Mouse (Mus musculus): Measurements from ENCODE around the gene Spire2.

Spire2 gene

DNA sequence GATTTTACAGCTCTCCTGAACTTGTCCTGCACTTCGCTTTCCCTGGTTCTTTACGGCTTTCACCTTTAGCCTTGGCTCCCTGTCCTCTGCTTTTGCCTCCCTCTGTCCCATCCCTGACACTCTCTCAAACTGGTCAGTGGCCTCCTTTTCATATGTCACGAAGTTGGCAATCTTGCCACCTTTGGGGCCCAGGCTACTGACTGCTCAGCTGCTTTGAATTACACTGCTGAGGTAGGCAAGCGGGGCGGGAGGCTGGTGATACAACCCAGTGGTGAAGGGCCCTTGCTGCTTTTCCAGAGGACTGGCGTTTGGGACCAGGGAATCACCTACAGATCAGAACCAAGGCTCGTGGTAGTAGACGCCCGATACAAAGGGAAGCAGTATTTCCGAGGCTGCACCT lies 43.2 kb downstream of the Spire2 start:
- DNase-seq (ENCODE audit: extremely low spot score, low read depth, low spot score): no peak

- DNase-seq (ENCODE audit: extremely low spot score, low read depth, low spot score): no peak
Observed at GRCm38 (mm10) chr8:123376106-123376505, 43.6 kb downstream of the Spire2 start.

GRCm38 (mm10) chr8:123381711-123382110 lies 49.2 kb downstream of the Spire2 start:
- no peak for DNase-seq (ENCODE audit: extremely low spot score, low read depth, low spot score)

DNA sequence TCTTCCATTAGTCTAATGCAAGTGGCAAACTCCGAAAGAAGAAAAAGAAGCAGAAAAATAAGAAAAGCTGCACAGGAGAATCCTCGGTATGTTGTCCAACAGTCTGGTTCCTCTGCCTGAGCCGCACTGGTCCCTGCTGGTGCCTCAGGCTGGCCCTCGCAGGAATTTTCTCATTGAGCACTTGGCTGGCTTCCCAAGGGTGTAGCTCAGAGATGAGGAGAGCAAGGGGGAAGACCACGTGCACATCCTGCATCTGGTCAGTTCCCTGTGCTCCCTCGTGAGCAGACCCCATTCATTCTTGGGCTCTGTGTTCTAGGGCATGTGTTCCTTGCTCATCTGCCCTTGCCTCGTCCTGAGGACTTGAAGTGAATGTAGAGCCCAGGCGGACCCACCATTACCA lies 50.0 kb downstream of the Spire2 start:
- no peak for DNase-seq (ENCODE audit: extremely low spot score, low read depth, low spot score)

DNA sequence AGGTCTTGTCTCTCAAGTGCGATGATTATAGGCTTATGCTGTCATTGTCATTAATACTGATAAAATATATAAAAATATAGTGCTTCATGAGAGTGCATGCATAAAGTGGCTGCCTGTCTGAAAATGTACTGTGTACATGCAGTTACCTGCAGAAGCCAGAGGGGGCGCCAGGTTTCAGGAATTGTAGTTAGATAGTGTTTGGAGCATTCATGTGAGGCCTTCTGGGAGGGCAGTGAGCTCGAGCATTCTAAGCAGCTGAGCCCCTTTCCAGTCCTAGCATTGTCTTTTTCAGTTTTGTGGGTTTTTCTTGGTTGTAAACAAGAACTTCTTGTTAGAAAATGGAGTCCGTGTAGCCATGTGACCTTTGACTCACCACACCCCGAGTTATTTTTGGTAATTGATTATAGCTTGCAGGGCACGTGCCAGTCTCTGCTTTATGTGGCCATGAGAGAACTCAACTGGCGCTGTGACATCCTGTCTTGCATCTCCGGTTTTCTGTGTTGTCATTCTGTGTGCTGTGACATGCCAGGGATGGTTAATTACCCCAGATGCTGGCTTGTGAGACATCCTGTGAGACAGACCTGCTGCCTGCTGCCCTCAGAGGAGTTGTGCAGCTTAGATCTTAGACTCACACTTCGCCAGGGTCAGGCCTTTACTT lies 52.5 kb downstream of the Spire2 start:
- DNase-seq (ENCODE audit: extremely low spot score, low read depth, low spot score): no peak

GRCm38 (mm10) chr8:123387041-123387440 lies 54.5 kb downstream of the Spire2 start:
- DNase-seq (ENCODE audit: extremely low spot score, low read depth, low spot score): no peak

GRCm38 (mm10) chr8:123387801-123388200 lies 55.3 kb downstream of the Spire2 start:
- no peak for DNase-seq (ENCODE audit: extremely low spot score, low read depth, low spot score)

GRCm38 (mm10) chr8:123389026-123389425 lies 56.5 kb downstream of the Spire2 start:
- no peak for DNase-seq (ENCODE audit: extremely low spot score, low read depth, low spot score)

- no peak for DNase-seq (ENCODE audit: extremely low spot score, low read depth, low spot score)
Observed at GRCm38 (mm10) chr8:123398308-123398707, 65.8 kb downstream of the Spire2 start.

DNA sequence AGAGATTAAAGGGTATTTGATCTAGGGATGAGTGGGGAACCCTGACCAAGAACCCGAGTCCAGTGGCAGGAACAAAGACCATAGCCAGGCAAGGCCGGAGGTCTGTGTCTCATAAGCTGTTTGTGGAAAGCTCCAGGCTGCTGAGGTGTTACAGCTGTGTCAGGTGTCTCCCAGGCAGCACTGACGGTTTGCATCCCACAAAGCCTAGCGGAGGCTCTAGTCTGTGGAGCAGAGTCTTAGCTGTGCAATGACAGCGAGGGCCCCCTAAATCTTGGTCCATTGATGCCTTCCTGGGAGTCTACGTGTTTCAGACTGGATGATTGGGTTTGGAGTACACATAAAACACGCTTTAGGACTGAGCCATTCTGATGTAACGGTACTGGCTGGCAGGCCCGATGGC lies 69.4 kb downstream of the Spire2 start:
- no peak for DNase-seq (ENCODE audit: extremely low spot score, low read depth, low spot score)

GRCm38 (mm10) chr8:123402730-123403326 lies 70.3 kb downstream of the Spire2 start:
- DNase-seq (ENCODE audit: extremely low spot score, low read depth, low spot score): no peak

DNA sequence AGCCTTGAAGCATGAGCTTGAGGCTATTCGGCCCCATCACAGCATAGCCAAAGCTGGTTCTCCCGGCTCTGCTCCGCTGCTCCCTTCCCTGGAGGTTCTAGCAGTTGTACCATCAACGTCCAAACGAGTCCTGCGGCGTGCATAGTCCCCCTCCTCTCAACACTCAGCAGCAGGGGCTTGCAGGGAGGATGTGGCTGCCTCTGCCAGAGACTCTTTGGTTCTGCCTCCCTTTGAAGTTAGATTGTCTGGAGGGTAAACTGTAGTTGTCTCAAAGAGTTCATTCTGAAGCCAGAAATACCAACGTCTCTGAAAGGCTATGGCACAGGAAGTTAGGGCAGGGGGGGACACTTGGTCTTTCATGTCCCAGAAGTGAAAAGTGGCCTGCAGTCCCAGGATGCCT lies 72.0 kb downstream of the Spire2 start:
- no peak for DNase-seq (ENCODE audit: extremely low spot score, low read depth, low spot score)

- DNase-seq (ENCODE audit: extremely low spot score, low read depth, low spot score): no peak
Observed at GRCm38 (mm10) chr8:123406786-123407185, 74.3 kb downstream of the Spire2 start, which contains the start of gene Mc1r. Gene Mc1r (plus strand): TSS chr8:123407107.

DNA sequence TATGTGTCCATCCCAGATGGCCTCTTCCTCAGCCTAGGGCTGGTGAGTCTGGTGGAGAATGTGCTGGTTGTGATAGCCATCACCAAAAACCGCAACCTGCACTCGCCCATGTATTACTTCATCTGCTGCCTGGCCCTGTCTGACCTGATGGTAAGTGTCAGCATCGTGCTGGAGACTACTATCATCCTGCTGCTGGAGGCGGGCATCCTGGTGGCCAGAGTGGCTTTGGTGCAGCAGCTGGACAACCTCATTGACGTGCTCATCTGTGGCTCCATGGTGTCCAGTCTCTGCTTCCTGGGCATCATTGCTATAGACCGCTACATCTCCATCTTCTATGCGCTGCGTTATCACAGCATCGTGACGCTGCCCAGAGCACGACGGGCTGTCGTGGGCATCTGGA lies 75.1 kb downstream of the Spire2 start:
- DNase-seq (ENCODE audit: extremely low spot score, low read depth, low spot score): no peak

GRCm38 (mm10) chr8:123408586-123409544 lies 76.4 kb downstream of the Spire2 start:
- DNase-seq (ENCODE audit: extremely low spot score, low read depth, low spot score): no peak

DNA sequence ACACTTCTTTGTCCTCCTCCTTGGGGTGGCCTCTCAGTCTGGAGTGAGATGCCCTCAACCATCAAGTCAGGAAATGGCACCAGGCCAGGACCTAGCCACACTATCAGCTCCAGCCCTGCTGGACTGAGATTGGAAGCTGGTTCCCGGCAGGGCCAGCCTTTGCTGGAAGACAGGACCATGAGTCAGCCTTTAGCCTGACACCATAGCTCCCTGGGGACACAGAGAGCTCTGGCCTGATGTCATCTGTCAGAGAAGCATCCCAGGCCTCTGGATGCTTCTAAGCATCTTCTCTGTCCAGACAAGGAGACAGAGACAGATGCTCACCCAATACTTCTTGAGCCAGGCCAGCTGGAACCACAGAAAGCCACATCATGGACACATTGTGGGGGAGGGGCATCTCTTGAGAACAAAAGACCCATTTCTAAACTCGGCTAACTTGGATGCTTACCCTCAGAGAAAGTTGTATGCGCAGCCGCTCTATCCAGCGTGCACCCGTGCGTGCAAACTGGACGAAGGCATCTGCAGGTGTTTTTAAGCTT lies 77.6 kb downstream of the Spire2 start:
- no peak for DNase-seq (ENCODE audit: extremely low spot score, low read depth, low spot score)

- DNase-seq (ENCODE audit: extremely low spot score, low read depth, low spot score): no peak
Observed at GRCm38 (mm10) chr8:123410788-123411187, 78.3 kb downstream of the Spire2 start.

DNA sequence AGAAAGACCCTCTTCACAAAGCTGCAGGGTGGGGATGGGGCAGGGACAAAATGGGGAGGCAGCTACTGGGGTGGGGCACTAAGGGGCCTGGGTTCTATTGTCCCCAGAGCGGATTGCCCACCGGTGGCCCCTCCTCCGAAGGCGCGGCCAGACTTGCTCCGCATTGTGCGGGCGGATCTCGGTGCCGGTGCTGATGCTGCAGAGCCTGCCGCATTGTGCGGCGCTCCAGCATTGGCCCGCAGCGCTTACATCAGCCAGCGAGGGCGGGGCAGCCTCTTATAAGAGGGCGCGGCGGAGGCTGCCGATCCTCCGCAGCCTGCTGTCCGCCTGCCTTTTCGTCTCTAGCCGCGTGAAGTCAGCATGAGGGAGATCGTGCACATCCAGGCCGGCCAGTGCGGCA lies 78.7 kb downstream of the Spire2 start, which contains the start of gene Tubb3:
Tubb3 (plus strand) TSS at position 179 of the 400 bp plus-strand sequence.
- DNase-seq (ENCODE audit: extremely low spot score, low read depth, low spot score): no peak

DNA sequence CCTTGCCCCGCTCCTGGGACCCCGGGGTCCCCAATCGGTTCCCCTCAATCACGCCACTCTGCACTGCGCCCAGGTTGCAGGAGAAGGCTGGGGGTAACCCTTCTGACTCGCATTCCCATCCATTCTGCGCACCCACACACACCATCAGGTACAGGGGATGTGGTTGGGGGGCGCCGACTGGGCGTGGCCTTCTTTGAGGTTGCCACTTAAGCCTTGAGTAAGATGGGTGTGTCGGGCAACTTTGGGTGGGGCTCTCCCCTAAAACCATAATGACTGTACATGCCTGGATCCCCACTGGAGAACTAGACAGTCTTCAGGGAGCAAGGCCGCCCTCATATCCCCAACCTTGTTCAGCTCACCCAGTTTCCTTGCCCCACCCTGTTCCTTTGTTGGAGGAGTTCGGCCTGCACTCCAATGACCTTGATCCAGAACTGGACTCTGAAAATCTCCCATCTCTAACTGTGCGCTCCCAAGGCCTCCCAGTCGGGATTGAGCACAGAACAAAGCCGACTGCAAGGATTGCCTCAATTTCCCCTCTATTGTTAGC lies 79.3 kb downstream of the Spire2 start:
- DNase-seq (ENCODE audit: extremely low spot score, low read depth, low spot score): no peak

- no peak for DNase-seq (ENCODE audit: extremely low spot score, low read depth, low spot score)
Observed at GRCm38 (mm10) chr8:123412560-123413170, 80.2 kb downstream of the Spire2 start.

- DNase-seq (ENCODE audit: extremely low spot score, low read depth, low spot score): no peak
Observed at GRCm38 (mm10) chr8:123414255-123414654, 81.7 kb downstream of the Spire2 start.

Measured in hindlimb bud, embryonic 11.5 days (tissue).